Comparison of ENCODE assay signal across 16 mouse cellular contexts in the genomic region with DNA sequence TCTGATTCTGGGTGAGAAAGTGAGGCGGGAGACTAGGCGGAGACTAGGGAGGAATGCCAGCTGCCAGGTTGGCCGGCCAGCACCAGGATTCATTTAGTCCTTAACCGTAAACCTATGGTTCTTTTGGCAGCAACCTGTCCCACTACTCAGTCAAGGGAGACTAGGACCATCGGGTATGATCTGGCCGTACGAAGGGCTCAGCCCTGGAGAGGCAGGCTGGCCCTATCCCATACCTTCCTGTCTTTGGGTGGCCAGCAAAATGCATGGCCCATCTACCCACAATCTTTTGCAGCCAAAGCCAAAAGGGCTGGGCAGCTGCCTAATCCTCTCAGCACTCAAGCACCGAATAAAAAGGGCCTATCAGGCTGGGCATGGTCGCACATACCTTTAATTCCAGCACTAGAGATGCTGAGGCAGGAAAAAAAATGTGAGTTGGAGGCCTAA. TPM values are rescaled to one million over a fixed set of nuclear protein-coding genes. Genes with fewer than 3 reads are reported as not detected.
DNase-seq lines count a peak whose midpoint lies in the region; ATAC-seq and TF ChIP-seq lines count a peak whose summit lies in the region.
"Had no signal": no experiment of that assay in that cellular context is flagged by ENCODE, and none has a peak within 500 bp of the region (broad histone marks: within the 10 kb centered on the region; RNA-seq: fewer than 3 reads in every experiment).

No protein-coding gene starts in this region.

- no peak overlapping the region for H3K9ac ChIP-seq in heart, embryonic 12.5 days
- H3K9ac ChIP-seq in lung, embryonic 14.5 days = no peak overlapping the region
- 0 out of 2 replicates have a peak overlapping the region, but pooled peaks have one; percentile 1 for H3K9ac ChIP-seq in limb, embryonic 13.5 days
- H3K9ac ChIP-seq: embryonic facial prominence, embryonic 13.5 days; hindbrain, embryonic 14.5 days had no signal

- intact Hi-C loops in heart, postnatal 36 days (cut with DNase I) = no loop called here

- H3K9me3 ChIP-seq in heart, embryonic 12.5 days (replicated peaks) = no peaks in the 10 kb centered on the region
- H3K9me3 ChIP-seq in lung, embryonic 14.5 days (ENCODE audit: low read depth, low read length) = no peaks in the 10 kb centered on the region
- no peaks in the 10 kb centered on the region for H3K9me3 ChIP-seq in limb, embryonic 13.5 days
- H3K9me3 ChIP-seq: embryonic facial prominence, embryonic 13.5 days had no signal

- DNase-seq in heart, postnatal 36 days = no peak
- DNase-seq in lung, embryonic 14.5 days = no peak
- no peak for DNase-seq in lung, postnatal 36 days
- peak; percentile 63 for DNase-seq in cerebellum, adult 8-10 months
- DNase-seq: adrenal gland, adult 8-10 months; lung, postnatal 4 days; right cerebral cortex, postnatal 4 days had no signal

- WGBS in heart, embryonic 12.5 days = 42% methylated on average over 9 of the region's 9 CpGs
- WGBS in lung, embryonic 14.5 days = 48% methylated on average over 9 of the region's 9 CpGs
- 56% methylated on average over 9 of the region's 9 CpGs for WGBS in limb, embryonic 13.5 days

- no peak for TF ChIP-seq CTCF in lung, embryonic 14.5 days (IDR thresholded peaks at IDR 0.05; ENCODE audit: low read depth)

- H3K4me2 ChIP-seq in heart, embryonic 12.5 days = no peak overlapping the region
- H3K4me2 ChIP-seq in lung, embryonic 14.5 days = no peak overlapping the region
- H3K4me2 ChIP-seq in limb, embryonic 13.5 days (replicated peaks) = no peak overlapping the region
- H3K4me2 ChIP-seq: embryonic facial prominence, embryonic 13.5 days; hindbrain, embryonic 14.5 days had no signal

- H3K36me3 ChIP-seq in heart, embryonic 12.5 days = peaks cover 31% of the 10 kb centered on the region
- H3K36me3 ChIP-seq in lung, embryonic 14.5 days (ENCODE audit: insufficient read depth) = peaks cover 24% of the 10 kb centered on the region
- peaks cover 42% of the 10 kb centered on the region for H3K36me3 ChIP-seq in limb, embryonic 13.5 days

- H3K4me3 ChIP-seq in heart, embryonic 12.5 days = no peak overlapping the region
- H3K4me3 ChIP-seq in lung, embryonic 14.5 days (ENCODE audit: low read depth, low read length) = no peak overlapping the region
- no peak overlapping the region for H3K4me3 ChIP-seq in limb, embryonic 13.5 days
- H3K4me3 ChIP-seq: embryonic facial prominence, embryonic 13.5 days had no signal

- H3K27ac ChIP-seq in heart, embryonic 12.5 days (ENCODE audit: poor library complexity, severe bottlenecking) = peak overlapping the region; percentile 66
- peak overlapping the region; percentile 38; the same call in 1 of the 2 replicates for H3K27ac ChIP-seq in lung, embryonic 14.5 days (ENCODE audit: low read depth)
- H3K27ac ChIP-seq in limb, embryonic 13.5 days = no peak overlapping the region
- H3K27ac ChIP-seq: embryonic facial prominence, embryonic 13.5 days; hindbrain, embryonic 14.5 days had no signal

- H3K4me1 ChIP-seq in heart, embryonic 12.5 days (replicated peaks) = peaks cover 28% of the 10 kb centered on the region
- H3K4me1 ChIP-seq in lung, embryonic 14.5 days (ENCODE audit: insufficient read depth) = no peaks in the 10 kb centered on the region
- H3K4me1 ChIP-seq in limb, embryonic 13.5 days = no peaks in the 10 kb centered on the region

- no peak for ATAC-seq in heart, embryonic 12.5 days (ENCODE audit: insufficient number of reproducible peaks, low FRiP score)
- no peak for ATAC-seq in lung, embryonic 14.5 days (ENCODE audit: insufficient read depth)
- ATAC-seq in limb, embryonic 13.5 days (ENCODE audit: low FRiP score, low read depth) = no peak
- ATAC-seq in activated CD4-positive, CD25-positive, alpha-beta regulatory T cell, adult 4 months = no peak

- H3K27me3 ChIP-seq in heart, embryonic 12.5 days (replicated peaks) = no peaks in the 10 kb centered on the region
- no peaks in the 10 kb centered on the region for H3K27me3 ChIP-seq in lung, embryonic 14.5 days (ENCODE audit: insufficient read depth, low read length)
- H3K27me3 ChIP-seq in limb, embryonic 13.5 days = no peaks in the 10 kb centered on the region
- H3K27me3 ChIP-seq: CH12.LX; embryonic facial prominence, embryonic 13.5 days had no signal

RNA-seq across cellular contexts. Expression of a gene that starts 7.7 kb away (rescaled TPM):
- polyA plus RNA-seq in heart, embryonic 12.5 days (2016; fragmentation: Nextera tagmentation; extraction: Ambion mirVana) = 0.31 and 0.37 TPM in 2 replicates
- total RNA-seq in heart, postnatal 36 days (2021) = not detected
- polyA plus RNA-seq in lung, embryonic 14.5 days (2014; fragmentation: Nextera tagmentation; extraction: Ambion mirVana) = 0.18 and 0.20 TPM in 2 replicates
- 0.20 and 0.51 TPM in 2 replicates for polyA plus RNA-seq in limb, embryonic 13.5 days (2015; fragmentation: Nextera tagmentation; extraction: Ambion mirVana)
- polyA plus RNA-seq in activated CD4-positive, CD25-positive, alpha-beta regulatory T cell, adult 4 months (2017; shearing (Covaris generic)) = under 1 TPM; 0.40 to 0.48 TPM
- total RNA-seq: layer of hippocampus, adult 8-10 months; left cerebral cortex, postnatal 14 days had no signal
- polyA plus RNA-seq: hindbrain, embryonic 14.5 days; kidney, embryonic 14.5 days had no signal

RNA-seq across cellular contexts. Expression of a gene that starts 10.6 kb away (rescaled TPM):
- 32.8 and 37.0 TPM in 2 replicates for polyA plus RNA-seq in heart, embryonic 12.5 days (2016; fragmentation: Nextera tagmentation; extraction: Ambion mirVana)
- 10 to 100 TPM; 94.2 to 97.4 TPM for total RNA-seq in heart, postnatal 36 days (2021)
- 27.9 and 30.9 TPM in 2 replicates for polyA plus RNA-seq in lung, embryonic 14.5 days (2014; fragmentation: Nextera tagmentation; extraction: Ambion mirVana)
- polyA plus RNA-seq in limb, embryonic 13.5 days (2015; fragmentation: Nextera tagmentation; extraction: Ambion mirVana) = 31.2 and 35.2 TPM in 2 replicates
- polyA plus RNA-seq in activated CD4-positive, CD25-positive, alpha-beta regulatory T cell, adult 4 months (2017; shearing (Covaris generic)) = 10 to 100 TPM; 49.9 to 75.8 TPM

RNA-seq across cellular contexts. Expression of a gene that starts 19.5 kb away (rescaled TPM):
- polyA plus RNA-seq in heart, embryonic 12.5 days (2016; fragmentation: Nextera tagmentation; extraction: Ambion mirVana) = 2.4 and 3.1 TPM in 2 replicates
- total RNA-seq in heart, postnatal 36 days (2021) = 1 to 10 TPM; 1.1 to 1.4 TPM
- 3.1 and 3.4 TPM in 2 replicates for polyA plus RNA-seq in lung, embryonic 14.5 days (2014; fragmentation: Nextera tagmentation; extraction: Ambion mirVana)
- polyA plus RNA-seq in limb, embryonic 13.5 days (2015; fragmentation: Nextera tagmentation; extraction: Ambion mirVana) = 3.1 and 4.4 TPM in 2 replicates
- polyA plus RNA-seq in activated CD4-positive, CD25-positive, alpha-beta regulatory T cell, adult 4 months (2017; shearing (Covaris generic)) = 1 to 10 TPM; 1.3 to 3.3 TPM

RNA-seq across cellular contexts. Expression of a gene that starts 21.9 kb away (rescaled TPM):
- 48.0 and 51.1 TPM in 2 replicates for polyA plus RNA-seq in heart, embryonic 12.5 days (2016; fragmentation: Nextera tagmentation; extraction: Ambion mirVana)
- 10 to 100 TPM; 38.6 to 50.2 TPM for total RNA-seq in heart, postnatal 36 days (2021)
- polyA plus RNA-seq in lung, embryonic 14.5 days (2014; fragmentation: Nextera tagmentation; extraction: Ambion mirVana) = 49.4 and 49.9 TPM in 2 replicates
- polyA plus RNA-seq in limb, embryonic 13.5 days (2015; fragmentation: Nextera tagmentation; extraction: Ambion mirVana) = 42.5 and 47.3 TPM in 2 replicates
- 10 to 100 TPM; 39.4 to 45.0 TPM for polyA plus RNA-seq in activated CD4-positive, CD25-positive, alpha-beta regulatory T cell, adult 4 months (2017; shearing (Covaris generic))

RNA-seq across cellular contexts. Expression of a gene that starts 23.5 kb away (rescaled TPM):
- polyA plus RNA-seq in heart, embryonic 12.5 days (2016; fragmentation: Nextera tagmentation; extraction: Ambion mirVana) = 23.2 and 24.5 TPM in 2 replicates
- 10 to 100 TPM in 1 of 2 experiments, 1 to 10 TPM in 1; 8.4 to 10.4 TPM for total RNA-seq in heart, postnatal 36 days (2021)
- 22.2 and 25.7 TPM in 2 replicates for polyA plus RNA-seq in lung, embryonic 14.5 days (2014; fragmentation: Nextera tagmentation; extraction: Ambion mirVana)
- polyA plus RNA-seq in limb, embryonic 13.5 days (2015; fragmentation: Nextera tagmentation; extraction: Ambion mirVana) = 34.1 and 36.2 TPM in 2 replicates
- polyA plus RNA-seq in activated CD4-positive, CD25-positive, alpha-beta regulatory T cell, adult 4 months (2017; shearing (Covaris generic)) = 10 to 100 TPM; 12.9 to 22.2 TPM
